Mouse (Mus musculus): ENCODE measurements at regions not wholly inside any gene's neighbourhood (a gene's known extent, or its start where the extent isn't known, plus 50 kb on each side); places are given as distances from the start of the nearest gene placed in this dataset.

- no peaks in the 10 kb centered on the region for H3K4me1 ChIP-seq (ENCODE audit: control insufficient read depth, insufficient read depth, low read length)
- WGBS: 85% methylated on average over 5 of the region's 5 CpGs
- H3K36me3 ChIP-seq (ENCODE audit: control insufficient read depth, insufficient read depth, low read length): no peaks in the 10 kb centered on the region
- no peak overlapping the region for H3K27ac ChIP-seq
- intact Hi-C loops (cut with DNase I): no loop called here
- H3K4me3 ChIP-seq: no peak overlapping the region
- no peaks in the 10 kb centered on the region for H3K27me3 ChIP-seq (ENCODE audit: control insufficient read depth, insufficient read depth, low read length)
- no peak overlapping the region for H3K9ac ChIP-seq (ENCODE audit: low read depth, low read length)
- DNase-seq: no peak
- TF ChIP-seq EP300 (IDR thresholded peaks at IDR 0.05; ENCODE audit: insufficient read depth, low read depth, low read length) (no peak), POLR2A (IDR thresholded peaks at IDR 0.05; ENCODE audit: insufficient read depth, low read depth, low read length) (no peak), CTCF (IDR thresholded peaks at IDR 0.05) (no peak)
- H3K79me2 ChIP-seq (replicated peaks; ENCODE audit: control insufficient read depth, insufficient read depth, low read length): no peaks in the 10 kb centered on the region
Measured at GRCm38 (mm10) chr19:52525509-52525908, 261.4 kb downstream of the Ins1 start.

GRCm38 (mm10) chr19:52503331-52503730, 239.2 kb downstream of the Ins1 start:
- Histone ChIP-seq H3K9ac (ENCODE audit: low read depth, low read length) (no peak overlapping the region), H3K4me1 (ENCODE audit: control insufficient read depth, insufficient read depth, low read length) (no peaks in the 10 kb centered on the region), H3K27ac (no peak overlapping the region), H3K79me2 (replicated peaks; ENCODE audit: control insufficient read depth, insufficient read depth, low read length) (no peaks in the 10 kb centered on the region), H3K4me3 (no peak overlapping the region), H3K36me3 (ENCODE audit: control insufficient read depth, insufficient read depth, low read length) (no peaks in the 10 kb centered on the region), H3K27me3 (ENCODE audit: control insufficient read depth, insufficient read depth, low read length) (no peaks in the 10 kb centered on the region)
- intact Hi-C loops (cut with DNase I): no loop called here
- no peak for DNase-seq
- 69% methylated on average over 4 of the region's 4 CpGs for WGBS
- TF ChIP-seq POLR2A (IDR thresholded peaks at IDR 0.05; ENCODE audit: insufficient read depth, low read depth, low read length) (no peak), EP300 (IDR thresholded peaks at IDR 0.05; ENCODE audit: insufficient read depth, low read depth, low read length) (no peak), CTCF (IDR thresholded peaks at IDR 0.05) (no peak)
